Mouse (Mus musculus) stomach, embryonic 14.5 days (tissue): ENCODE data around the gene Gm49416. TPM values are rescaled to one million over a fixed set of nuclear protein-coding genes. Genes with fewer than 3 reads are reported as not detected.

ENCODE experiments used
- ATAC-seq: fragments of 200-750 bp; cut with Nextera tagmentation; 2 replicates; pipeline ENCODE4 v1.8.0; 2017; ENCODE audit warnings: low read depth, moderate TSS enrichment; ENCODE audit not compliant: insufficient number of reproducible peaks, insufficient read depth, low FRiP score
- H3K27ac ChIP-seq: fragments of 300-500 bp; sonication (generic); 2 replicates; pipeline ENCODE4 v1.5.1; 2014; ENCODE audit warnings: mild to moderate bottlenecking, low read length, moderate library complexity, mixed read lengths
- H3K27me3 ChIP-seq: fragments of 300-500 bp; sonication (generic); 2 replicates; pipeline ENCODE4 v1.6.1; 2014; ENCODE audit warnings: low read length, control low read depth, mixed read lengths; ENCODE audit not compliant: control insufficient read depth, insufficient read depth
- H3K36me3 ChIP-seq: fragments of 300-500 bp; sonication (generic); 2 replicates; pipeline ENCODE4 v1.6.1; 2014; ENCODE audit warnings: mild to moderate bottlenecking, control low read depth, low read length, moderate library complexity, mixed read lengths; ENCODE audit not compliant: control insufficient read depth, insufficient read depth
- H3K4me1 ChIP-seq: fragments of 300-500 bp; sonication (generic); 2 replicates; pipeline ENCODE4 v1.6.1; 2014; ENCODE audit warnings: low read length, control low read depth, mixed read lengths; ENCODE audit not compliant: control insufficient read depth, insufficient read depth
- H3K4me2 ChIP-seq: fragments of 300-500 bp; sonication (generic); replicated peaks from 2 replicates; pipeline ENCODE4 v1.6.1; 2014; ENCODE audit warnings: low read depth, low read length, control low read depth
- H3K4me3 ChIP-seq: fragments of 300-500 bp; sonication (generic); 2 replicates; pipeline ENCODE4 v1.5.1; 2014; ENCODE audit warnings: low read depth, low read length, control low read depth
- H3K9ac ChIP-seq: fragments of 300-500 bp; sonication (generic); replicated peaks from 2 replicates; pipeline ENCODE4 v1.6.1; 2014; ENCODE audit warnings: low read depth, mild to moderate bottlenecking, control low read depth, low read length, moderate library complexity, mixed read lengths
- H3K9me3 ChIP-seq: fragments of 300-500 bp; sonication (generic); 2 replicates; pipeline ENCODE4 v1.6.1; 2016; ENCODE audit warnings: low read depth, low read length, control low read depth; ENCODE audit not compliant: control insufficient read depth
- WGBS: fragments of 180-500 bp; shearing (Covaris S2); extraction: QIAGEN DNeasy Blood & Tissue Kit; methylation state at CpG from one replicate; pipeline ENCODE4 v1.1.7; 2014; 5-methylcytosine and 5-hydroxymethylcytosine counted together
- polyA plus RNA-seq: library from polyadenylated mRNA; unstranded; fragments of >200 nt; fragmentation: Nextera tagmentation; extraction: Ambion mirVana; gene quantifications from 2 replicates; pipeline ENCODE4 v1.2.1, GENCODE M21; 2014

Gm49416 gene
- polyA plus RNA-seq, 1 experiment from 2014 or later: not detected

DNA sequence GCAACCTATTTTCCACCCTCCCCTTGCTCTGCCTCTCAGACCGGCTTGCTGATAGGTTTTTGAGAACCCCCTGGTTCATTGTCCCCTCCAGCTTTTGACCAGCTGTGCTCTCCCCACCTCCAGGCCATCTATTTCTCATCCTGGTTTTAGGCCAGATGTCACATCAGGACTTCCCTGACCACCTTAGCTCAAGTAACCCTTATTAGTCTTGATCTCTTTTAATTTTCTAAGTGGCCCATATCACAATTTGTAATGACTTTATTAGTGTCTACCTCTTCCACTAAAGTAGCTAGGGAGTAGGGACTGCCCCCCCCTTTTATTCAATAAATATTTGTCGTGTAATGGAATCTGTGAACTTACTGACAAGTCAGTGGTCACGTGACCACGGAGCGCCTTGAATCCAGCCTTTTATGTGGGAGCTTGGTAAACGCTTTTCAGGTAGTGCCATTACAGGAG, 32.1 kb downstream of the Gm49416 start:
- H3K36me3 ChIP-seq: peaks cover 17% of the 10 kb centered on the region
- WGBS: 2% methylated on average over 6 of the region's 6 CpGs
- peaks cover 9% of the 10 kb centered on the region; the same call in 1 of the 2 replicates for H3K4me1 ChIP-seq
- no peaks in the 10 kb centered on the region for H3K9me3 ChIP-seq
- peak overlapping the region; percentile 57 for H3K9ac ChIP-seq
- H3K4me2 ChIP-seq: peak overlapping the region; percentile 77
- H3K4me3 ChIP-seq: peak overlapping the region; percentile 71
- H3K27ac ChIP-seq: peak overlapping the region; percentile 86; the same call in 1 of the 2 replicates
- H3K27me3 ChIP-seq: no peaks in the 10 kb centered on the region
- ATAC-seq: peak; percentile 11; the same call in 1 of the 2 replicates

GRCm38 (mm10) chr19:8921741-8922140, 33.0 kb downstream of the Gm49416 start:
- 85% methylated on average over 9 of the region's 9 CpGs for WGBS
- H3K27ac ChIP-seq: no peak overlapping the region
- H3K9ac ChIP-seq: peak overlapping the region; percentile 57; the same call in 1 of the 2 replicates
- peak overlapping the region; percentile 77; the same call in 1 of the 2 replicates for H3K4me2 ChIP-seq
- no peaks in the 10 kb centered on the region for H3K9me3 ChIP-seq
- peak overlapping the region; percentile 71 for H3K4me3 ChIP-seq
- peaks cover 16% of the 10 kb centered on the region for H3K36me3 ChIP-seq
- H3K27me3 ChIP-seq: no peaks in the 10 kb centered on the region
- ATAC-seq: no peak
- H3K4me1 ChIP-seq: peaks cover 9% of the 10 kb centered on the region; the same call in 1 of the 2 replicates

- WGBS: 94% methylated on average over 2 of the region's 2 CpGs
- Histone ChIP-seq H3K4me1 (peaks cover 11% of the 10 kb centered on the region; the same call in 1 of the 2 replicates), H3K4me3 (no peak overlapping the region), H3K9ac (no peak overlapping the region), H3K36me3 (peaks cover 21% of the 10 kb centered on the region; the same call in 1 of the 2 replicates), H3K4me2 (no peak overlapping the region), H3K9me3 (no peaks in the 10 kb centered on the region), H3K27ac (no peak overlapping the region), H3K27me3 (no peaks in the 10 kb centered on the region)
- no peak for ATAC-seq
These were observed 38.0 kb downstream of the Gm49416 start for GRCm38 (mm10) chr19:8926766-8927165.

- peaks cover 10% of the 10 kb centered on the region; the same call in 1 of the 2 replicates for H3K4me1 ChIP-seq
- no peak for ATAC-seq
- no peak overlapping the region for H3K4me2 ChIP-seq
- H3K4me3 ChIP-seq: no peak overlapping the region
- no peaks in the 10 kb centered on the region for H3K27me3 ChIP-seq
- 83% methylated on average over 12 of the region's 12 CpGs for WGBS
- no peak overlapping the region for H3K27ac ChIP-seq
- H3K36me3 ChIP-seq: peaks cover 25% of the 10 kb centered on the region; the same call in 1 of the 2 replicates
- H3K9me3 ChIP-seq: no peaks in the 10 kb centered on the region
- no peak overlapping the region for H3K9ac ChIP-seq
These were observed 39.3 kb downstream of the Gm49416 start for GRCm38 (mm10) chr19:8927891-8928525.

DNA sequence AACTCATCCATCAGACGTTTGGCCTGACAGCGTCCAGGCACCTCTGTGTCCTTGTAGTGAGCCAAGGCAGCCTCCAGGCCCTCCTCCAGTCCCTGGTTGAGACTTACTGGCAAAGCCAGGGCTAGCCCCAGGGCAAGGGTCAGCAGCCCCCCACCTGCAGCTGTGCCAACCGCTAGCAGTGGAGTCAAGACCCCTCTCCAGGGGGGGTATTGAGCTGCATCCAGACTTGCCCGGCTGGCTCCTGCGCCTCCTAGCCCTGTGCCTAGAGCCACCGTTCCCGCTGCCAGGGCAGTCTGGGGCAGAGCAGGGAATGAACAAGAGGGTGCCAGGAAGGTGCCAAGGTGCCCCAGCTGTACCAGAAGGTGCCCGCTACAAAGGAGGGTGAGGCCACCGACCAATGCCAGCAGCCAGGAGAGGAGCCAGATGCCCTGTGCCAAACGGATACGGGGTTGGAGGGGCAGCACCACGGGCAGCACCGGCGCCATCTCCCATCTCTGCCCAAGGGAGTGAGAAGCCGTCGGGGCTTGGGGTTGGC, 40.0 kb downstream of the Gm49416 start:
- Histone ChIP-seq H3K9ac (0 out of 2 replicates have a peak overlapping the region, but pooled peaks have one; percentile 68), H3K36me3 (peaks cover 32% of the 10 kb centered on the region; the same call in 1 of the 2 replicates), H3K27ac (peak overlapping the region; percentile 81; the same call in 1 of the 2 replicates), H3K4me1 (peaks cover 10% of the 10 kb centered on the region; the same call in 1 of the 2 replicates), H3K4me2 (peak overlapping the region; percentile 73), H3K9me3 (no peaks in the 10 kb centered on the region), H3K4me3 (peak overlapping the region; percentile 85; the same call in 1 of the 2 replicates), H3K27me3 (no peaks in the 10 kb centered on the region)
- ATAC-seq: no peak
- 31% methylated on average over 16 of the region's 16 CpGs for WGBS

- H3K36me3 ChIP-seq: peaks cover 38% of the 10 kb centered on the region
- ATAC-seq: peak; percentile 78
- under 1% methylated on average over 72 of the region's 74 CpGs for WGBS
- no peaks in the 10 kb centered on the region for H3K9me3 ChIP-seq
- peak within 1 kb of the TSS; percentile 73 for H3K4me2 ChIP-seq
- H3K4me1 ChIP-seq: peaks cover 10% of the 10 kb centered on the region; the same call in 1 of the 2 replicates
- peak within 1 kb of the TSS; percentile 68 for H3K9ac ChIP-seq
- H3K4me3 ChIP-seq: peak within 1 kb of the TSS; percentile 85
- H3K27ac ChIP-seq: peak within 1 kb of the TSS; percentile 81
- no peaks in the 10 kb centered on the region for H3K27me3 ChIP-seq
These were observed 40.7 kb downstream of the Gm49416 start, which contains the start of the genes Rom1 and Eml3 for GRCm38 (mm10) chr19:8929224-8930088. Gene Rom1 (minus strand): TSS chr19:8929356. Gene Eml3 (plus strand): TSS chr19:8929552.

- H3K27me3 ChIP-seq: no peaks in the 10 kb centered on the region
- peak overlapping the region; percentile 81 for H3K27ac ChIP-seq
- ATAC-seq: no peak
- peak overlapping the region; percentile 85 for H3K4me3 ChIP-seq
- H3K4me2 ChIP-seq: peak overlapping the region; percentile 73
- peaks cover 38% of the 10 kb centered on the region for H3K36me3 ChIP-seq
- H3K4me1 ChIP-seq: peaks cover 10% of the 10 kb centered on the region; the same call in 1 of the 2 replicates
- peak overlapping the region; percentile 68 for H3K9ac ChIP-seq
- H3K9me3 ChIP-seq: no peaks in the 10 kb centered on the region
- WGBS: 7% methylated on average over 11 of the region's 11 CpGs
These were observed 41.4 kb downstream of the Gm49416 start for GRCm38 (mm10) chr19:8930117-8930516.

GRCm38 (mm10) chr19:8930771-8931170, 42.0 kb downstream of the Gm49416 start:
- no peak overlapping the region for H3K27ac ChIP-seq
- H3K4me3 ChIP-seq: peak overlapping the region; percentile 85
- H3K9ac ChIP-seq: peak overlapping the region; percentile 68; the same call in 1 of the 2 replicates
- 75% methylated on average over 7 of the region's 7 CpGs for WGBS
- peaks cover 39% of the 10 kb centered on the region for H3K36me3 ChIP-seq
- H3K4me1 ChIP-seq: peaks cover 10% of the 10 kb centered on the region; the same call in 1 of the 2 replicates
- no peaks in the 10 kb centered on the region for H3K9me3 ChIP-seq
- H3K4me2 ChIP-seq: peak overlapping the region; percentile 73
- no peak for ATAC-seq
- no peaks in the 10 kb centered on the region for H3K27me3 ChIP-seq
